Mouse (Mus musculus): ENCODE measurements around the gene Gm20388. TPM values are rescaled to one million over a fixed set of nuclear protein-coding genes. Genes with fewer than 3 reads are reported as not detected.

Gm20388 gene
- polyA plus RNA-seq, 2 experiments = 8.5 TPM; not detected in 1

DNA sequence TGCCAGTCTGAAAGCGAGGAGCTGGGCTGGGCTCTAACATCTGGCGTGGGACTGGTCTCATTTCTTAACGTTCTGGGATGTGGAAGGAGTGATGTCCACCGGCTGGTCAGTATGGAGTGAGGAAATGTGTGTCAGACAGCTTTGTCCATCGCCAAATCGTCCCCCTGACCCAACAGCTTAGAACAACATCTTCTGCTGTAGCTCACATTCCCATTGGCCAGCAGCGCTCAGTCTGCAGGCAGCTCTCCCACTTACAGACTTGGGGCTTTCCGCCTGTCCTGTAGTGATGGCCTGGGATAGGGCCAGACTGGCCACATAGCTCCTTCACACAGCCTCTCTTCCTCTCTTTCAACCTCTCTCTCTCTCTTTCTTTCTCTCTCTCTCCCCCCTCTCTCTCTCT lies 1568.5 kb downstream of the Gm20388 start:
- Histone ChIP-seq H3K36me3 (replicated peaks; ENCODE audit: control insufficient read depth, insufficient read depth, low read depth) (no peaks in the 10 kb centered on the region), H3K4me3 (ENCODE audit: insufficient read depth in 1 of 2, low read depth in 2 of 2, low read length in 2 of 2) (no peak overlapping the region), H3K9ac (replicated peaks) (no peak overlapping the region), H3K27ac (no peak overlapping the region), H3K9me3 (ENCODE audit: control insufficient read depth, low read length) (no peaks in the 10 kb centered on the region), H3K27me3 (ENCODE audit: control insufficient read depth, insufficient read depth, low read length) (no peaks in the 10 kb centered on the region), H3K4me2 (ENCODE audit: low read depth) (no peak overlapping the region), H3K4me1 (replicated peaks; ENCODE audit: control insufficient read depth in 2 of 2, insufficient read depth in 2 of 2, low read length in 1 of 2) (no peaks in the 10 kb centered on the region)
- TF ChIP-seq CTCF (IDR thresholded peaks at IDR 0.05; ENCODE audit: low read depth) (no peak), EP300 (IDR thresholded peaks at IDR 0.05; ENCODE audit: low read depth) (no peak)
- DNase-seq (ENCODE audit: low read depth in 3 of 3, low spot score in 3 of 3) (no peak), ATAC-seq (ENCODE audit: insufficient read depth) (no peak)
- WGBS (ENCODE audit: insufficient replicate concordance) = 61% methylated on average over 8 of the region's 8 CpGs

GRCm38 (mm10) chr8:121480411-121481031 lies 1569.9 kb downstream of the Gm20388 start:
- no peaks in the 10 kb centered on the region for H3K27me3 ChIP-seq (ENCODE audit: control insufficient read depth, insufficient read depth, low read length)
- H3K36me3 ChIP-seq (replicated peaks; ENCODE audit: control insufficient read depth, insufficient read depth, low read depth) = no peaks in the 10 kb centered on the region
- no peak overlapping the region for H3K9ac ChIP-seq (replicated peaks)
- DNase-seq (ENCODE audit: low read depth in 3 of 3, low spot score in 3 of 3) = no peak
- H3K4me2 ChIP-seq (ENCODE audit: low read depth) = no peak overlapping the region
- H3K4me1 ChIP-seq (replicated peaks; ENCODE audit: control insufficient read depth in 2 of 2, insufficient read depth in 2 of 2, low read length in 1 of 2) = no peaks in the 10 kb centered on the region
- no peak for ATAC-seq (ENCODE audit: insufficient read depth)
- H3K4me3 ChIP-seq (ENCODE audit: insufficient read depth in 1 of 2, low read depth in 2 of 2, low read length in 2 of 2) = no peak overlapping the region
- H3K27ac ChIP-seq = no peak overlapping the region
- TF ChIP-seq CTCF (IDR thresholded peaks at IDR 0.05; ENCODE audit: low read depth) (no peak), EP300 (IDR thresholded peaks at IDR 0.05; ENCODE audit: low read depth) (no peak)
- no peaks in the 10 kb centered on the region for H3K9me3 ChIP-seq (ENCODE audit: control insufficient read depth, low read length)
- 72% methylated on average over 26 of the region's 26 CpGs for WGBS (ENCODE audit: insufficient replicate concordance)

DNA sequence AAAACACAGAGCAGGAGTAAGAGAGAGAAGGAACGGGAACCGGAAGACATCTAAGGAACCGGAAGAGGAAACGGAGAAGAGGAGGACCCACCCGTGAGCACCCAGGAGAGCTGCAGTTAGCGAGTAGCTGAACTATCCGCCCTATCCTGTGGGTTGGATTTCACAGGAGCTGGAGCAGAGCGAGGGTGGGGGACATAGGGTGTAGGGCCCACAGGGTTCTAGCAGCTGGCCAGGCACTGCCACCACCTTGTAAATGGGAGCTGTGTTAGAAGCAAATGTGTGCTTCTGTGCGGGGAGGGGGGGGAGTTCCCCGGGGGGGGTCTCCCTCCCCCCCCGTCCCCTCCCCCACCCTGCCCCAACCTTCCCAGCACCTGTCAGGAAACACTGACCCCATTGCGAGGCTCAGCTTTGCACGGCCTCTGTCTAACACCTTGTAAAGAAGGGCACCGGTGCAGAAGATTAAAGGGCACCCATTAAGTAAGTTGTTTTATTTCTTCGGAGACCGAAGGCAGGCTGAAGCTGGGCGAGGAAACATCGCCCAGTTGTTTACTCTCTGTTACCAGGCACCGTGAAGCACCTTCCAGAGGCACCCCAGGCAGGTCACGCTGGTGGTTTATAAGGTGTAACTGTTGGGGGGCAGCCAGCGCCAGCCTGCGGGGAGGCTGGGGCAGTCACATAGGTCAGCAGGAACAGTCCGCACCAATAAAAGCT lies 1573.6 kb downstream of the Gm20388 start:
- ATAC-seq (ENCODE audit: insufficient read depth) = no peak
- Histone ChIP-seq H3K4me2 (ENCODE audit: low read depth) (no peak overlapping the region), H3K27me3 (ENCODE audit: control insufficient read depth, insufficient read depth, low read length) (no peaks in the 10 kb centered on the region), H3K4me3 (ENCODE audit: insufficient read depth in 1 of 2, low read depth in 2 of 2, low read length in 2 of 2) (no peak overlapping the region), H3K4me1 (replicated peaks; ENCODE audit: control insufficient read depth in 2 of 2, insufficient read depth in 2 of 2, low read length in 1 of 2) (no peaks in the 10 kb centered on the region), H3K9me3 (ENCODE audit: control insufficient read depth, low read length) (no peaks in the 10 kb centered on the region), H3K27ac (no peak overlapping the region), H3K36me3 (replicated peaks; ENCODE audit: control insufficient read depth, insufficient read depth, low read depth) (no peaks in the 10 kb centered on the region), H3K9ac (replicated peaks) (no peak overlapping the region)
- no peak for DNase-seq (ENCODE audit: low read depth in 3 of 3, low spot score in 3 of 3)
- TF ChIP-seq CTCF (IDR thresholded peaks at IDR 0.05; ENCODE audit: low read depth) (no peak), EP300 (IDR thresholded peaks at IDR 0.05; ENCODE audit: low read depth) (no peak)
- 50% methylated on average over 23 of the region's 23 CpGs for whole genome bisulfite sequencing (ENCODE audit: insufficient replicate concordance)

DNA sequence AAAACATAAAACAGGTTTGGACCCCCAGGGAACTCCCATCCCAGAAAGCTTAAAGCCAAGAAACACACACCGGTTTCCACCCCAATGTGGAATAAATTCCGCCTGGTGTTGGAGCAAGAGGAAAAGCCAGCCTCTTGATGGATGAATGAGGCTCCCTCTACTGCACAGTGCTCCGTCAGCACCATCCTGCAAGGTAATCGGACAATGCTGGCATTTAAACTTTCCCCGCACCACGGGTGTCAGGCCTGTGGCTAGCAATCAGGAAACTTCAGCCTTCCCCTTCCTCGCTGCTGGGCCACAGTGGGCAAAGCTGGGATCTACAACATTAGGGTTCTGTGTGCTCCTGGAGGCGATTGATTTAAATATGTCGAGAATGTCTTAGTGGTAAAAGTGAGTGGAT lies 1581.0 kb downstream of the Gm20388 start:
- no peaks in the 10 kb centered on the region for H3K27me3 ChIP-seq (ENCODE audit: control insufficient read depth, insufficient read depth, low read length)
- no peak overlapping the region for H3K27ac ChIP-seq
- TF ChIP-seq CTCF (IDR thresholded peaks at IDR 0.05; ENCODE audit: low read depth) (no peak), EP300 (IDR thresholded peaks at IDR 0.05; ENCODE audit: low read depth) (no peak)
- H3K9me3 ChIP-seq (ENCODE audit: control insufficient read depth, low read length) = no peaks in the 10 kb centered on the region
- no peak overlapping the region for H3K9ac ChIP-seq (replicated peaks)
- H3K4me2 ChIP-seq (ENCODE audit: low read depth) = no peak overlapping the region
- no peak for ATAC-seq (ENCODE audit: insufficient read depth)
- WGBS (ENCODE audit: insufficient replicate concordance) = 47% methylated on average over 9 of the region's 9 CpGs
- no peak for DNase-seq (ENCODE audit: low read depth in 3 of 3, low spot score in 3 of 3)
- H3K4me3 ChIP-seq (ENCODE audit: insufficient read depth in 1 of 2, low read depth in 2 of 2, low read length in 2 of 2) = no peak overlapping the region
- H3K36me3 ChIP-seq (replicated peaks; ENCODE audit: control insufficient read depth, insufficient read depth, low read depth) = no peaks in the 10 kb centered on the region
- no peaks in the 10 kb centered on the region for H3K4me1 ChIP-seq (replicated peaks; ENCODE audit: control insufficient read depth in 2 of 2, insufficient read depth in 2 of 2, low read length in 1 of 2)

GRCm38 (mm10) chr8:121497621-121498020 lies 1587.0 kb downstream of the Gm20388 start:
- no peak overlapping the region for H3K4me3 ChIP-seq (ENCODE audit: insufficient read depth in 1 of 2, low read depth in 2 of 2, low read length in 2 of 2)
- TF ChIP-seq CTCF (IDR thresholded peaks at IDR 0.05; ENCODE audit: low read depth) (peak; percentile 26; the same call in 1 of the 2 replicates), EP300 (IDR thresholded peaks at IDR 0.05; ENCODE audit: low read depth) (no peak)
- no peak for DNase-seq (ENCODE audit: low read depth in 3 of 3, low spot score in 3 of 3)
- no peak for ATAC-seq (ENCODE audit: insufficient read depth)
- H3K27ac ChIP-seq = no peak overlapping the region
- no peak overlapping the region for H3K4me2 ChIP-seq (ENCODE audit: low read depth)
- no peaks in the 10 kb centered on the region for H3K27me3 ChIP-seq (ENCODE audit: control insufficient read depth, insufficient read depth, low read length)
- WGBS (ENCODE audit: insufficient replicate concordance) = 58% methylated on average over 6 of the region's 6 CpGs
- H3K36me3 ChIP-seq (replicated peaks; ENCODE audit: control insufficient read depth, insufficient read depth, low read depth) = no peaks in the 10 kb centered on the region
- no peak overlapping the region for H3K9ac ChIP-seq (replicated peaks)
- no peaks in the 10 kb centered on the region for H3K4me1 ChIP-seq (replicated peaks; ENCODE audit: control insufficient read depth in 2 of 2, insufficient read depth in 2 of 2, low read length in 1 of 2)
- no peaks in the 10 kb centered on the region for H3K9me3 ChIP-seq (ENCODE audit: control insufficient read depth, low read length)

Data from liver, embryonic 14.5 days (tissue).